Mouse (Mus musculus) right cerebral cortex, postnatal 10 days (tissue): Measurements from ENCODE around the gene Aim2.

Experiments used
- DNase-seq, 2 experiments: peaks; one replicate each; pipeline ENCODE4 v3.0.0; 2021; ENCODE audit warnings: low spot score in 2 of 2

Gene Aim2

DNA sequence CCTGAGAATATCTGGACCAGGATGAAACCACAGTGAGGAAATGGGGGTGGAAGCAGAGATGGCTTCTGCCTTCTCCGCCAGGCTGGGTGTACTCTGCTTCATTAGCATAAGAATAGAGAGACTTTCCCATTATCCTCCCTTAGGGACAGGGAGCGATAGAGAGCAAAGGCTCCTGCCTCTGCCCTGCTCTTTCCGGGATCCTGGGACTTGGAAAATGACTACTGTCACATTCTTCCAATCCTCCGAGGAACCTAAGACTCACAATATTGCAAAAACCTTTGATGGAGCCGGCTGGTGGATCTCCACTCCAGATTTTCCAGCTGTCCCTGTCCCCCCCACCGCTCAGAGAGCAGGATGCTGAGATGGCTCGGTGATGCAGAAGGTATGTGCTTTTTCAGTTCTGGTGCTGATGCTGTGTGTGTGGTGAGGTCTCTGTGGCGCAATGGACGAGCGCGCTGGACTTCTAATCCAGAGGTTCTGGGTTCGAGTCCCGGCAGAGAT lies 39.3 kb downstream of the Aim2 start:
- peak; percentile 93 to 95 for DNase-seq

DNA sequence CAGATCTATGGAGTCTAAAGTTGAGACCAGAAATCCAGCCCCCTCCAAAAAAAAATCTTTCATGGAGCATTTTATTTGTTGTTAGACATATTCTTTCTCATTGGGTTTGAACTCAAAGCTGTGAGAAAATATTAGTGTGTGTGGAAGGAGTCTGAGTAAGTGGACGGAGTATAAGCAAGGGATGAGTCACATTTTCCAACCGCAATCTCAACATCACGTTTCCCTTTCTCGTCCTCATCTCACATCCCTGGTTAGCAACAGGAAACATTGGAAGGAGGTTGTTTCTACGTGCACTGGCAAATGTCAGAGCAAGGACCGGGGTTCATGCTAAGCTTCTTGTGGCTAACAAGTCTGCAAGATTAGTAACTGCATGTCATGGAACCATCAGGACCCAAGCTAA lies 41.1 kb downstream of the Aim2 start:
- DNase-seq = no peak

DNA sequence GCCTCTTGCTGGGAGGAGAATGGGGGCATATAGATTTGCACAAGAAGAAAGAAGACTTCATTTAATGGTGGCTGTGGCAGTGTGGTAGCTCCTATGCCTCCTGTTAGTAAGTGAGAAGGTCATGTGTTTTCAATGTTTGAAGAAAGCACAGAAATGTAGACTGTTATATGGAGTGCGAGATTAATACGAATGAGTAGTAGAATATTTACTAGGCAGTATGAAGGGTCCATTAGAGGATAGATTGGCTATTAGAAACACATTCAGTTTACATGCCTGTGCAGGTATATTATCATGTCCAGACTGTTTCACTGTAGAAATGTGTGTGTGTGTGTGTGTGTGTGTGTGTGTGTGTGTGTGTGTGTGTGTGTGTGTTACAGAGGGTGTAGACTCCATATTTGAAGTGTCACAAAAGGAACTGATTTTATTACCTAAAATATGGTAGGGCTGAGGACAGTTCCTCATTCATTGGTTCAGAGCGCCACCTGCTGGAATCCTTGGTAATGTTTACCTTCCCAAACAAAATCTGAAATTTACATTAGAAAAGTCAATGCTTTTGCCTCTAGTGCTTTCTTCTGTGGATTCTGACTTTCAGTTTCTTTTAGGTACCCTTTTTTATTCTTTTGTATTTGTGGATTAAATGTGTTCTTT lies 47.8 kb downstream of the Aim2 start:
- DNase-seq = peak; percentile 74 to 89

DNA sequence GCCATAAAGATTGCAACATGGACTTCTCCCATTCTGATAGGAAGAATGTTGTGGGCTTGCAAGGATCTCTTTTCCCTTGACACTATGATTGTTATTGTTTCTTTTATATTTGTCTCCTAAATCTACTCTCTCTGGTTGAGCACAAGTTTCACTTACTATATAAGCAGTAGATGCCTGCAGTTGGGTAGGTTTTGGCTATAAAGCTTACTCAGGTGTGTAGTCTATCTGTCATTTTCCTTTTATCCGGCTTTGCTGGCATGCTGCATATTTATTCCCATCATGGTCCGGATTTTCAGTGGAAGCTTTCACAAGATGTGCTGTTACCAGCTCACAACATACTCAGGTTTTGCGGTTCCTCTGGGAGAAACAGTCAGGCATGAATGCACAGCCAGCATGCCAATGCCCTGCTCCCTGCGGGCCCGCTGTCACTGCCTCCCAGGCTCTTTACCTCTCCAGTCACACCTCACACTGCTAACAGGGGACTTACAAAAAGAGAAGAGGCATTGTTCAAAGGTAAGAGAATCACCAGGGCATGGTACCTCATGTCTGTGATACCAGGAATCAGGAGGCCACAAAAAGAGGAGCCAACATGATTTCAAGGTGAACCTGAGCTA lies 54.1 kb downstream of the Aim2 start:
- DNase-seq = no peak

DNA sequence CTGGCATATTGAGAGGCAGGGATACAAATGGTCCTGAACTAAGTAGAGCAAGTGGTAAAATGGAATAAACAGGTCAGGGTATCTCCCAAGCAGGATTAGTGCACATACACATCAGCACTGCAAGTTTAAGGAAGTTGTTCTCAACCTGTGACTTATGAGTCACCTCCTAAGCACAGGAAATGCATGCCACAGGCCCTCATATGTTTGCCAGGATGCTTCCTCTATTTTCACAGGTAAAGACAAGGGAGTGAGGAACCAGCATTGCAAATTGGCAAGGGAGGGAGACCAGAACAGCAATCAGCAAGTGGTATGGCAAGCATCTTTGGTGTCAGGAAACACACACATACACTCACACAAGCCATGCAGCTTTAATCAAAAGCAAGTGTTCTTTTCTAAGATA lies 58.4 kb downstream of the Aim2 start:
- peak in 1 of 2 experiments; percentile 14 for DNase-seq

DNA sequence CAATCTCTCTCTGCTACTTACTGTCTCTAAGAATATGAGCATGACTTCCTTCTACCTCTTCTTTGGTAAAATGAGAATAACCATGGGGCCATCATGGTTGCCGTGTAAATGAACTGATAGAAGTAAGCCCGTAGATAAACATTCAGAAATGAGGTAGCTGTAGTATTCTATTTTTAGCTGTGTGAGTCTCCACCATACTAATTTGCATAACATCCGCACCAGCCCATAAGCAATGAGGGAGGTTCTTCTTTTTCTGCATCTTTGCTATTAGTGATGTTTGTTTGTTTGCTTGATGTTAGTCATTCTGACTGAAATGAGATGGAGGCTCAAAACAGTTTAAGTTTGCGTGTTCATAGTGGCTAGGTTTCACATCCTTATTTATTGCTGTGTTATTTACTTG lies 61.2 kb downstream of the Aim2 start:
- DNase-seq = no peak

DNA sequence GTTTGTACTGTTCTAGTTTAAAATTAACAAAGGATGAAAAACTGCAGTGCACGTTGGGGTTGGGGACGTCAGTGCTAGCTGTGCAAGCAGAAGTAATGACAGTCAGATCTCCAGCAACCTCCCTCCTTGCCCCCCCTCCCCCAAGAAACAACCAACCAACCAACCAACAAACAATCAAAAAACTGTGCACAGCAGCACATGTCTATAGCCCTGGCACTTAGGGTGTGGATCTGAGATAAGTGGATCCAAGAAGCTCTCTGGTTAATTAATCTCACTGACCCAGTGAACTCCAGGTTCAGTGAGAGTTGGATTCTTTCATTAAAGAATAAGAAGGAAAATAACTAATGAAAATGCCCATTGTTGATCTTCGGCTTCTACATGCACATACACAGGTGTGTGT lies 64.0 kb downstream of the Aim2 start:
- no peak for DNase-seq

DNA sequence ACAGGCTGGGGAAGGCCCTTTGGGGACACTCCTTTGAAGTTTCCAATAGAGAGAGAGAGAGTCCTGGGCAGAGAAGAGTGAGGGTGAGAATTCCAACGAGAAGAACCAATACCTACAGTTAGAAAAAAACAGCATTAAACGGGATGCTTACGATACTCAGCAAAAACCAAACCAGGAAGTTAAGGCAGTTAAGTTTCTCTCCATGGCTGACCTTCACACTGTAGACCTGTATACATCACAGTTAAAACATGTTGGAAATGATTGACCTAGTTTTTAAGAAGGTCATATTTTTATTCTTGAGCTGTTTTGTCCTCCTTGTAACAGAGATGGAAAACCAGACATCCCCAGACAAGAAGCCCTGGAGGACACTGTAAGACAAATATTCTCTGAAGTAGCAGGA lies 67.8 kb downstream of the Aim2 start:
- DNase-seq = no peak

DNA sequence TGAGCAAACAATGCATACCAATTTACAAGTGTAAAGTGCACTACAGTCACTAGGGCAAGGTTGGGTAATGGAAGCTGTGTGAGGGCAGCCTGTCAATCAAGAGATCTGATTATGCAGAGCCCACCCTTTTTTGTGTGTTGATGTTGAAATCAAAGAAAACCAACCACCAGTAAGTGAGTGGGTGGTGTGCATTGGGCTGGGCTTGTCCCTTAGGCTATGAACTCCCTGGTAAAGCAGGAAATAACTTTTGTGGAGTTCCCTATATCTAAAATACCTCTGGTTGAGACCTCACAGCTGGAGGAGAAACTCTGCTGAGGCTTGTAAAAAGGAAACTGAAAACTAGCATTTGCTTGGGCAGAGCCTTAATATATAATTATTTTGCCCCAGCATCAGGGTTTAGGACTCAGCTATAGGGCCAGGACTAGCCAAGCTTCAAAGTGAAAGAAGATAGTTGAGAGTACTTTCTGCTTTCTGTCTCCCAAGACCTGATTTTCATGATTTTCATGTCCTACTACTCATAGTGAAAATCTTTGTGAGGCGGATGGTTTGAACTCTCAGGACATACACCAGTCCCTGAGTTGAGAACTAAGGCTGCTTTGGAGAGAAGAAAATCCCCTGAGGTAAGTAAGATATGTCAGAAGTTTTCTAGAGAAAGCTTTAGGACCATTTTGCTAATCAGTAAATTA lies 68.4 kb downstream of the Aim2 start:
- no peak for DNase-seq

DNA sequence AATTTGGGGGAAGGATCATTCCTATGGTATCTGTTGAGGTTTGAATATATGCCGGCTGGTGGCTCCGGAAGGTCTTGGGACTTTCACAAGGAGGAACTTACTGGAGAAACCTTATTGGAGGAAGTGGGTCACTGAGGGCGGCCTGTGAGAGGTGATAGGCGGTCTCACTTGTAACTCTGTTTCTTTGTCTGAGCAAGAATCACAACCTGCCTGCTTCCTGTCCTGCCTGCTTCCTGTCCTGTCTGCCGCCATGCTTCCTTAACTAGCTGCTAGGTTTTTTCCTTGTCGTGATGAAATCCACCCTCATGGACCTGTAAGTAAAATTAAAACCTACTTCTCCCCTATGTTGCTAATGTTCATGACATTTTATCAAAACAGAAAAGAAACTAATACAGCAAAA lies 69.7 kb downstream of the Aim2 start:
- peak; percentile 48 to 56 for DNase-seq

DNA sequence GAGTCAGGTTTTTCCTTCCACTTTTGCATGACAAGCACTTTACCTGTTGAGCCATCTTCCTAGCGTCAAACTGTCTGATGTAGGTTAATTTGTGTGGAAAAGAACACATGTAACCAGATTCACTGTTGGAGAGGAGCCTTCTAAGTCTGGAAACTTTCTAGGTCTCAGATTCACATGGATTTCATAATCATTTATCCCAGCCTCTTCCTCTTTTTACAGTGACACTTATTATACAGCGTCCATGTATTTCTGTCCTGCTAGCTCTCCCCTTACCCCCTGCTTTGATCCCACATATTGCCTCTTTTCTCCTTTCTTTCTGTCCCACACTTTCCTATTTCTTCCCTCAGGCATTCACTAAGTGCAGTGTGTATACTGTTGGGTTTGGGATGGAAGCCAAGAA lies 75.7 kb downstream of the Aim2 start:
- no peak for DNase-seq

DNA sequence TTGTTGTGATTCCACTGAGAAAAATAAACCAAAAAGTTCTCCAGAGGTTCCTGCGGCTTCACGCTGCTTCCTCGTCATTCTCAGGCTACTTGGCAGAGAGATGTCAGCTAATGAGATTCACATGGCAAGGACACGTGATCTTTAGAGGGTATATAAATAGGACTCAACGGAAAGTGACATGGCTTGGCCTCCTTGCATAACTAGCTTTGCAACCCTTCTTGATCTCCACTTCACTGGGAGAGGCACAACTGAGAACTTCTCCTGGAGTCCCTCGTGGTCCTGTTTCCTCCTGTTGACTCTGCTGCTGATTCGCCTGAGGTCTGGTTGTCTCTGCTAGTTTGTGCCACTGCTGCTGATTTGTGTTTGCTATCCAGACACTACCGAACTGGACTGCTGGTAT lies 76.7 kb downstream of the Aim2 start:
- DNase-seq = no peak

DNA sequence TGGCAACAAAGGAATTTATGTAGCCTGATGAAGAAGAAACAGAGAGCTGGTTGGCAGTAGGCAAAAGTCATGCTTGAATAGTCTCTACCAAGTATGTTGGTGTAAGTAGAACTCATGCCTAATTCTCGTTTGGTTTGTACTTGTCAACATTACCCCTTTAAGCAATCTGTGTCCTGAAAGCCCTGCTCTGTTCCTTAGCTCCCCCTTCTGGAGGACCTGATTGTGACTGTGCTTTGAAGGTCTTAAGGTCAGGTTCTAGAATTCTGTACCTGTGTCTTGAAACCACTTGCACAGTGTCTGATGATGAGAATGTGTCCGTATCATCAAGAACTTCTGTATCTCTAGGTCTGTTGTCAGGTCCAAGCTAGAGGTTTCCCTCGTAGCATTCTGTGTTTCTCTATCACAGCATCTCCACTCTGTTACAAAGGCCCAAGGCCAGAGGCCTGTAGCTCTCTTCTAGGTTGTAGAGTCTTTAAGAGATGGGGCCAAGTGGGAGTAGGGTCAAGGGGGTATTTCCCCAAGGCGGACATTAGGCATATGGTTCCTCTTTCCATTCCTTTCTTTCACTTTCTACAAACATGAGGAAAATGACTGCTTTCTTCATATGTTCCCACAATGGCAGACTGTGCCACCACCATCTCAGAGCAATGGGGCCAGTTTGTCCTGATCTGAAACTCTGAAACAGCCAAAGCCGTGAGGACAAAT lies 79.5 kb downstream of the Aim2 start:
- DNase-seq = no peak

DNA sequence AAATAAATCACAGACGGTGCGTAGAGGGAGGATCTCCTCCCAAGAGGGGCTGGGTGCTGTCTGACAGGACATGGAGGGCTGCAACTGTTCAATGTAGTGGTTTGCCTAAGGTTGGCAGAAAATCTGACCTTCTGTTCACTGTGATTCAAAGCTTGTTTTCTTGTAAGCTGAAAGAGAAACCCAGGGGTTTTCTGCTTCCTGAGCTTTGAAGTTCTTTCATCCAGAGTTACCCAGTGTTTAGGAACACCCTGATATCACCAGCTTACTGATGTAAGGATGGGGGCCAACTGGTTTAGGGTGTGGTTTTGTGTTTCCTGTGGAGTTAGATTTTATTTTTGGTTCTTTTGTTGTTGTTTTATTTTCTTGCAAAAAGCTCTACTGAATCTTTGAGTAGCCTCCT lies 81.7 kb downstream of the Aim2 start:
- DNase-seq = no peak

DNA sequence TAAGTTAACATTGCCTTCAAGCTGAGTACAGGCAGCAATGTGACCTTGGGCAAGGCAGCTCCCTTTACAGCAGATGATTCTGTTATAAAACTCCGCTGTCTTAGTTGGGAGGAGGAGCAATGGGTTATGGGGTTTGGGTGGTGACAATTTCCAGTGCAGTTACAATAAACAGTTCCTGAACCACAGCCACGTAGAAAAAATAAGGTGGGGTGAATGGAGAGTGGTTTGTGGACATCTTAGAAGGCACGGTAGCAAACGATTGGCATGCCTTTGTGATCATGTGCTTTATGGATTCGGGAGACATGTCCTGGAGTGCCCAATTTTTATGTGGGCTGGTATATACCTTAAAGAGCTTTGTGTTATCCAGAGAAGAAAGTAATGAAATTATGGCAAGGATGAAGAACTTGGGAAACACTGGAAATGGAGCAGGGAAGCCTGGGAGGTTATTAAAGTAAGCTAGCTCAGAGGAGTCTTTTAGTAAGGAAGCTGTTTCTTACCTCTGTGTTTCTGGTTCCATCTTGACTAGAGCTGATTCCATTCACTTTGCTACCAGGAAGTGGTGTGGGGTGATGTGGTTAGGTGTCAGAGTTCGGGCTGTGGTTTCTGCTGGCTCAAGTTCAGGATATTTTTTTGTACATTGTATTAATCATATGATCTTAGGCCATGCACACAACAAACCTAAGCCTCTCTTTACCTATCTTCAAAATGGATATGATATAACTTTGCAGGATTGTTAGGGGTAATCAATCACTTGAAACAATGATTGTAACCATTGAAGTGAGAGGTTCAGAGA lies 86.7 kb downstream of the Aim2 start:
- no peak for DNase-seq

DNA sequence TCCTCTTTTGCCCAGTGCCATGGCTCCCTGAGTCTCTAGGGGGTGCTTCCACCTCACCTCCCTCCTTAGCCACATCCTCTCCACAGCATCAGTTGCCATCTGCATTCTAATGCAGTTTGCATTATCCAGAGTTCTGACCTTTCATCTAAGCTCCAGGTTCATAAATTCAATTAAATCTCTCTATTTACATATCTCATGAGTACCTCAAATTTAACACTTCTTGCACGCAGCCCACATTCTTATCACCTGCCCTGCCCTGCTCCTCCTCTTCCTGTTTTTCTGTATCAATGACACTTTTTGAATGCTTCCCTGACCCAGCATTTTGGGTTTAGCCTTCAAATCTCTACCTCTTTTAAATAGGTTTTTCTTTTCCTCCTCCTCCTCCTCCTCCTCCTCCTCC lies 90.0 kb downstream of the Aim2 start:
- DNase-seq = no peak

DNA sequence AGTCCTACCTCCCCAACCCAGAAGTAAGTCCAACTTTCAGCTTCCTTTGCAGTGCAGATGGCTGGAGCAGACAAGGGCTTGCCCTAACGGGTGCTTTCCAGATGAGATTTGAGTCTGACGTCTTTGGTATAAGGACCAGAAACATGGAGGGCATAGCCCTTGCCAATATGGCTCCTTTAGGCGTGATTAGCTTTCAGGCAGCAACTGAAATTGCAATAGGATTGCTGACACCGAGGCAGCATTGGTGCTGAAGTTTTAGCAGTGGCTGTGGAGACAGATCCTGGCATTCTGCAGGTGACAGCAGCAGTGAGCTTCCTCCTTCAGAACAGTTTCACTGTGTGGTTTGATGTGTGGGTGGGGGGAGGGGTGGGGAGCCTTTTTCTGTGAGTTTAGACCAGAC lies 90.5 kb downstream of the Aim2 start:
- DNase-seq = no peak

DNA sequence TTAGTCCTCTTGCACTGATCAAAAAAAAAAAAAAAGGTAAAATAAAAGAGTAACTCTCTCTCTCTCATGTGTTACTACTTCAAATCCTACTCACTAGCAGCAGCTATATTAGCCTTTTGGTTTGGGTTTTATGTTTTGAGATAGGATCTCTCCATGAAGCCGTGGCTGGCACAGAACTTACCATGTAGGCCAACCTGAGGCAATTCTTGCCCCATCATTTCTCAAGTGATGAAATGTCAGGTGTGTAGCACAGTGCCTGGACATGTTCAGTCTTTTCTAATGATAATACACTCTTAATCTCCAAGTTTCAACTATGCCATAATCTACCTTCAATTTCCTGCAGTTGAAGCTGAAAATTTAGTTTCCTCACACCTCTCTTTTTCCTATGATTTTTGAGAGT lies 92.4 kb downstream of the Aim2 start:
- no peak for DNase-seq

DNA sequence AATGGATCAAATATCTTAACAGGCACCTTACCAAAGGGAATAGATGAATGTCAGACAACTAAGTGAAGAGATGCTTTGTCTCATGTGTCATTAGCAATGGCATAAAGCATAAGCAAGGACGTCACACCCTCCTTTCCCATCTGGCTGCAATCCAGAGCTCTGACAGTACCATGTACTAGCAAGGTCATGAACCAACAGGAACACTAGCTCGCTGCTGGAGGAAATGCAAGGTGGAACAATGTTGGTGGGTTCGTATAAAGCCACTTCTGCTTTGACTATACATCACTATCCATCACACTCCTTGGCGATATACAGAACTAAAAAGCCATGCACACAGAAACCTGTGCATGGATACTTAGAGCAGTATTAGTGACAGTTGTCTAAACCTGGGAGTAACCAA lies 96.4 kb downstream of the Aim2 start:
- no peak for DNase-seq

DNA sequence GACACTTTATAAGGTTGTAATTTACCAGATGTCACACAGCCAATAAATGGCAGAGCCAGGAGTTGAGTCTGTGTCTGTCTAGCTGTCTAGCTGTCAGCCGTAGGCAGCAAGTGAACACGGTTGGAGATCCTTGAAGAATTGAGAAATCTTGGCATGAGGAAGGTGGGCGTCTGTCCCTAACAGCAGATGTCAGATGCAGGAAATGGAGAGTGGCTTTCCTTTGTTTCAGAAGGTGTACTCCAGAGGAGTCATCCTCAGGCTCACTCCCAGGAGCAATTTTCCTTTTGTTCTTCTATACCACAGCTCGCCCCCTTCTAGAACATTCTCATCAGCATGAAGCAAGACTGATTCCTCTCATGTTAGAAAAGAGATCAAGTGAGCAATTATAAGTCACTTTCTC lies 99.9 kb downstream of the Aim2 start:
- DNase-seq = no peak

DNA sequence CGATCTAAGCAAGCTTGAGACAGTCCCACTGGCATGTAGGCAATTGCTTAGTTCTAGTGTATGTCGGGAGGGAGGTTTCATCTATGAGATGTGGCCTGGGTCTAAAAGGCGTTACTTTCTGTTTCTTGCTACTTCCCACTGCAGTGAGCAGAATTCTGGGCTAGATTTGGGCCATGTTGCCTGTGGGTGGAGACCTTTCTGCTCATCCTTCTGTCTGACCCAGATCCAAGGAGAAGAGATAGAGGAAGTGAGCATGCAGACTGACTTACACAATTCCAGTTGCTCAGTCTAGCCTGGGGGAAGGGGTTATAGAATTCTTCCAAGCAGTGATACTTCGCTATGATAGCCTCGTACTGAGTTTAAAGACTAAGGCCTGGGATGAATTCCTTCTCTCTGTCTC lies 101.0 kb downstream of the Aim2 start:
- no peak for DNase-seq
